Mouse (Mus musculus) ES-E14 (cell line): ENCODE measurements around the gene Cep57l1. TPM values are rescaled to one million over a fixed set of nuclear protein-coding genes. Genes with fewer than 3 reads are reported as not detected.
"Not testable (repeated sequence)": the region's sequence is repeated elsewhere in the genome, so short reads cannot be mapped to it uniquely, and the experiment has no call there.

Experiments used
- DNase-seq: peaks from one replicate; pipeline ENCODE4 v3.0.0-alpha.2; 2013; ENCODE audit warnings: low read depth, low spot score
- H3K27ac ChIP-seq: 2 replicates; pipeline ENCODE4 v1.5.1; 2012; ENCODE audit warnings: low read depth, mild to moderate bottlenecking, low read length, moderate library complexity, mixed read lengths; ENCODE audit not compliant: poor library complexity, insufficient read depth, severe bottlenecking
- H3K36me3 ChIP-seq: 2 replicates; pipeline ENCODE4 v1.6.1; 2012; ENCODE audit warnings: mild to moderate bottlenecking, low read length, moderate library complexity, mixed read lengths; ENCODE audit not compliant: control insufficient read depth, poor library complexity, insufficient read depth, severe bottlenecking
- H3K4me1 ChIP-seq, 2 experiments: fragments of 150-350 bp in 1 of 2; sonication (generic) in 1 of 2; 2 replicates each; pipeline ENCODE4 v1.6.1; 2012; ENCODE audit warnings: low read length in 2 of 2, mild to moderate bottlenecking in 1 of 2, mixed read lengths in 1 of 2; ENCODE audit not compliant: control insufficient read depth in 2 of 2, insufficient read depth in 2 of 2, poor library complexity in 1 of 2
- H3K4me3 ChIP-seq, 2 experiments: fragments of 150-350 bp in 1 of 2; sonication (generic) in 1 of 2; 2 replicates each; pipeline ENCODE4 v1.5.1; 2012; ENCODE audit warnings: low read length in 2 of 2, low read depth in 1 of 2, mild to moderate bottlenecking in 1 of 2, mixed read lengths in 1 of 2; ENCODE audit not compliant: insufficient read depth in 1 of 2, poor library complexity in 1 of 2, severe bottlenecking in 1 of 2
- H3K9ac ChIP-seq: 2 replicates; pipeline ENCODE4 v1.6.1; 2012; ENCODE audit warnings: low read depth, mild to moderate bottlenecking, low read length, mixed read lengths; ENCODE audit not compliant: poor library complexity, insufficient read depth, severe bottlenecking
- H3K9me3 ChIP-seq: fragments of 150-350 bp; sonication (generic); 2 replicates; pipeline ENCODE4 v1.6.1; 2012; ENCODE audit warnings: low read depth, mild to moderate bottlenecking, low read length; ENCODE audit not compliant: control insufficient read depth, insufficient read depth
- CHD2 ChIP-seq: IDR thresholded peaks from 2 replicates; pipeline ENCODE4 v1.6.1; 2014; ENCODE audit warnings: mild to moderate bottlenecking, low read depth, low read length, inconsistent platforms
- HCFC1 ChIP-seq: IDR thresholded peaks from 2 replicates; pipeline ENCODE4 v1.6.1; 2012; ENCODE audit warnings: low read length, inconsistent platforms, borderline replicate concordance; ENCODE audit not compliant: insufficient read depth
- MAFK ChIP-seq: IDR thresholded peaks from 2 replicates; pipeline ENCODE4 v1.6.1; 2014; ENCODE audit warnings: mild to moderate bottlenecking, low read depth, low read length, inconsistent platforms; ENCODE audit not compliant: insufficient read depth
- ZC3H11A ChIP-seq: IDR thresholded peaks from 2 replicates; pipeline ENCODE4 v1.6.1; 2012; ENCODE audit warnings: low read depth, mild to moderate bottlenecking, inconsistent platforms, low read length, borderline replicate concordance
- ZNF384 ChIP-seq: IDR thresholded peaks from 2 replicates; pipeline ENCODE4 v1.6.1; 2012; ENCODE audit warnings: low read depth, low read length, inconsistent platforms
- in situ Hi-C, 2 experiments: fragments of 600-800 bp; cut with MboI; formaldehyde crosslinking; loops; one replicate each; pipeline ENCODE4 v1.15.1; 2025; ENCODE audit warnings: low sequenced_read_pairs in 2 of 2, inconsistent platforms in 1 of 2; ENCODE audit not compliant: unreplicated experiment in 2 of 2
- total RNA-seq: library from RNA; depleted of rRNA; stranded (reverse); fragments of 300-350 nt; gene quantifications from 2 replicates; pipeline ENCODE4 v1.2.3, GENCODE M21; 2012

The Cep57l1 gene
- total RNA-seq, 1 experiment: 32.0 TPM

- no peak for TF ChIP-seq CHD2
- TF ChIP-seq HCFC1: no peak
- TF ChIP-seq ZNF384: no peak
- TF ChIP-seq ZC3H11A: no peak
- no peak for TF ChIP-seq MAFK
- in situ Hi-C loops: no loop called here
- no peak overlapping the region for H3K4me3 ChIP-seq
- H3K9me3 ChIP-seq: no peaks in the 10 kb centered on the region
- peaks cover 0 to 2% of the 10 kb centered on the region in 2 experiments; a peak in 1 of 4 replicates for H3K4me1 ChIP-seq
- H3K36me3 ChIP-seq: no peaks in the 10 kb centered on the region
- no peak overlapping the region for H3K9ac ChIP-seq
- no peak overlapping the region for H3K27ac ChIP-seq
- DNase-seq: no peak
Observed at GRCm38 (mm10) chr10:41820401-41820800, 10.7 kb upstream of the Cep57l1 start.

DNA sequence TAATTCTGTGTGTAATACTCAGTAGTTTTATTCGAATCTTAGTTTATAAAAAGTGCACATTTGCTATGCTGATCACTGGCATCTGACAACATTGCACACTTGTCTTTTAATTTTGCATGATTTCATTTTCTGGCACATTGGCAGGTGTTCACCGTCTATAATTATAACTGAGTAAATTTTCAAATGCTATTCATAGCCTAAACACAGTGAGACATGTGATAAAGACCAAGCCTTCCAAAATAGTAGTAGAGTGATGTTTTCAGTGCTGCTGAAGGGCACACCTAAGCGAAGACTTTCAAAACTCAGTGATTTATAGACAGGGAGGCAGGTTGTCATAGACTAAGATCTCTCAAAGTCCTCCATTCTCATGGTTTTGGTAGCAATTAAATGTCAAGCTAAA, 9.6 kb upstream of the Cep57l1 start:
- TF ChIP-seq ZNF384 (no peak), HCFC1 (no peak), MAFK (no peak), ZC3H11A (no peak), CHD2 (no peak)
- in situ Hi-C loops: no loop called here

DNA sequence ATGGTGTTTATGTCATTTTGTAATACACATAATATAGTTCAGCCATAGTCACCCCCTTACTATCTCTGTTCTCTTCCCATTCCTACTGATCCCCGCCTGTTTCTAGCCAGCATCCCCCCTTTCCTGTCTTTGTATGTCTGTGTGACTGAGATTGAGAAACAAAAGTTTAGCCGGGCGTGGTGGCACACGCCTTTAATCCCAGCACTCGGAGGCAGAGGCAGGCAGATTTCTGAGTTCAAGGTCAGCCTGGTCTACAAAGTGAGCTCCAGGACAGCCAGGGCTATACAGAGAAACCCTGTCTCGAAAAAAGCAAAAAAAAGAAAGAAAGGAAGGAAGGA, 9.0 kb upstream of the Cep57l1 start:
- H3K36me3 ChIP-seq, H3K4me3 ChIP-seq, H3K9ac ChIP-seq, H3K4me1 ChIP-seq, H3K27ac ChIP-seq, in situ Hi-C loops, DNase-seq, H3K9me3 ChIP-seq: not testable (repeated sequence)

More for the DNA sequence above, 9.6 kb upstream of the Cep57l1 start:
- Histone ChIP-seq H3K36me3 (no peaks in the 10 kb centered on the region), H3K27ac (no peak overlapping the region), H3K4me3 (no peak overlapping the region), H3K4me1 (peaks cover 0 to 2% of the 10 kb centered on the region in 2 experiments; a peak in 1 of 4 replicates), H3K9ac (no peak overlapping the region), H3K9me3 (no peaks in the 10 kb centered on the region)
- DNase-seq: no peak

DNA sequence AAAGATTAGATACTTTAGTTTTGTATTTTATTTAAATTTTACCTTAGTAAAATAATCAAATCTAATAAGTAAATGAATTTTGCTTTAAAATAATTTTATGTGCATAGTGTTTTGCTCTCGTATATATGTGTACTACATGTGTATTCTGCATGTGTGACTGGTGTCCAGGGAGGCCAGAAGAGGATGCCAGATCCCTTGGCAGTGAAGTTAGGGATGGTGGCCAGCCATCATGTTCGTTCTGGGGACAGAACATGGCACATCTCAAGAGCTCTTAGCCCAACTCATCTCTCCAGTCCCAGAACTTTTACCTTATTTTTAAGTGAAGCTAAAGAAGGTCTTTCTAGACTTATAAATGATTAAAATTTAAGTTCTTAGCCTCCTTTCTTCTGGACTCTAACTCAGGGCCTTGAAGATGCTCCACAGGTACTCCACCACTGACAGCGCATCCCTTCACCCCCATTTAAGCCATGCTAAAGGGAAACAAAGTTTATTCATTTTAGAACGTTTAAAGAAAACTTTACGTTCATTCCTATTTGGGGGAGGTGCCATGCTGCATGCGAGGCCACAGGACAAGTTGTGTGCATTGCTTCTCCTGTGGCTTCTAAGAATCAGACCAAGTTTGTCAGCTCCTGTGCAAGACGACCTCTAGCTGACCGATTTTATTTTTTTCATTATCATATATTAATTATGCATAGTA, 8.5 kb upstream of the Cep57l1 start:
- H3K4me3 ChIP-seq: no peak overlapping the region
- in situ Hi-C loops: no loop called here
- TF ChIP-seq ZNF384: no peak
- DNase-seq: no peak
- no peak overlapping the region for H3K27ac ChIP-seq
- H3K36me3 ChIP-seq: no peaks in the 10 kb centered on the region
- H3K4me1 ChIP-seq: peaks cover 0 to 2% of the 10 kb centered on the region in 2 experiments; a peak in 1 of 4 replicates
- no peak overlapping the region for H3K9ac ChIP-seq
- no peaks in the 10 kb centered on the region for H3K9me3 ChIP-seq

DNA sequence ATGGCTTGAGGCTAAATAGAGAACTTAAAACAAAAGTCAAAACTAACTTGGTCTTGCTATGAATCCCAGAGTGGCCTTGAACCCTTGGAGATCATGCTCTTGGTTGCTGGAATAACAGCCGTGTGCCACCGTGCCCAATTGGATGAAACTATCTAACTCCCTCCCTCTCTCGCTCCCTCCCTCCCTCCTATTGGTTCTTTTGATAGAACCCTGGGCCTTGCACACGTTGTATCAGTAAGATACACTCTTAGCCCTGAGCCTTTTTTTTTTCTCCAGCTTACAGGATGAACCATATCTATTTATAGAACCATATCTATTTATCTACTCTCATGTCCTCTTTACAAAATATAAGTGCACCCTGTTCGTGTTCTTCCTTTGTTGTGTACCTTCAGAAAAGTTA, 6.8 kb upstream of the Cep57l1 start:
- H3K9me3 ChIP-seq: no peaks in the 10 kb centered on the region
- no peak for TF ChIP-seq ZC3H11A
- no peak for TF ChIP-seq CHD2
- no peak for TF ChIP-seq MAFK
- TF ChIP-seq HCFC1: no peak
- DNase-seq: no peak
- H3K36me3 ChIP-seq: no peaks in the 10 kb centered on the region
- in situ Hi-C loops: no loop called here
- H3K9ac ChIP-seq: no peak overlapping the region
- peaks cover 0 to 2% of the 10 kb centered on the region in 2 experiments; a peak in 1 of 4 replicates for H3K4me1 ChIP-seq
- H3K4me3 ChIP-seq: no peak overlapping the region
- no peak overlapping the region for H3K27ac ChIP-seq
